Mouse (Mus musculus): ENCODE data around the gene Olfr1427.
"Not testable (repeated sequence)": the region's sequence is repeated elsewhere in the genome, so short reads cannot be mapped to it uniquely, and the experiment has no call there.

Olfr1427 gene

DNA sequence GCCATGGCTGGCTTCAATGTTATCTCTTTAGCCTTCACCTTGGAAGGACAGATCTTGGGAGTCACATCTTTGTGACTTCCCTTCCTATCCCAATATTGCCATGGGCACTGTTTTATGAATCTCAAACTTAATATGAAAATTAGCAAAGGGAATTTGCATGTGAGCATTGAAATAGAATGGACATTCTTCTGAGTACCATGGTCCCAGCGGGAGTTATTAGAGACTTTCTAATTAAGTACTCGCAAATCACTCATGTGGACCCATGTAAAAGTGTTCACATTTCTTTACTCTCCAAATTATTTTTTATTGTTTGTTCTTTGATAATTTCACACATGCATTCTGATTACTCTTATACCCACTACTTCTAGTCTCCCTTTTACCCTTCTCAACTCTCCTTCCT lies at the start of gene Olfr1427:
Gene Olfr1427, minus strand, starts transcription at position 101 of the 400 bp plus-strand sequence.
- no peak for DNase-seq

DNA sequence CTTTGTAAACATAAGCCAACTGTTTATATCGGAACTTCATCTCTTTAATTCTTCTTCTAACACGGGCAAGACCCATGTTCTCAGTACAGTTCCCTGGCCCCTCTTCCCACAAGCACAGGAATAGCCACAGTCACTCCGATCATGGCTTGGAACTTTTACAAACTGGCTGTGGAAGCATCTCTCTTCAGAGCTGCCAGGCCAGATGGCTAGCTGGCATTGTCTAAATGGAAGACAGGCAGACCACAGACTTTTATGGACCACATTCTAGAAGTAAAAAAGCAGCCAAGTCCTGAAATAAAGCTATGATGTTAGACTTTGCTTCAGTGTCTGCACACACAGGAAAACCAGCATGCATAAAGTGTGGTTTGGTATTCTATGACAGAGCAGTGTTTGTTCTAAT lies 42.3 kb upstream of the Olfr1427 start:
- DNase-seq, result no peak

DNA sequence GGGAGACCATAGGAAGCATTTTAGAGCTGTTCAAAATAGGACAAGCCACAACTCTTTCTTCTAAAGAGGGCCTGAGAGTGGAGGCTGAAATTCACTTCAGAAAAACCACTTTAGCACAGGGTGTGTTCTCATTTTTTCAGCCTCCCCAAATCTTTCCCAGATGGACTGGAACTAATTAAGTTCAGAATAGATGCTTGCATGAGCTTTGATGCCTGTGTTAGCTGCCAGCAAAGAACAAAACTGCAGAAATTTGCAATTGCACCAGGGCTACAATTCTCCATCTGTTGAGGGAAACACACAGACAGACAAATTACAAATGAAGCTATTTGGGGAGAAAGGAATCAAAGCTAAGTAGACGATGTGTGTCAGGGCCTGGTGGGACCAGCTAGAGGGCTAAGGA lies 40.2 kb upstream of the Olfr1427 start:
- DNase-seq, result peak; percentile 11

DNA sequence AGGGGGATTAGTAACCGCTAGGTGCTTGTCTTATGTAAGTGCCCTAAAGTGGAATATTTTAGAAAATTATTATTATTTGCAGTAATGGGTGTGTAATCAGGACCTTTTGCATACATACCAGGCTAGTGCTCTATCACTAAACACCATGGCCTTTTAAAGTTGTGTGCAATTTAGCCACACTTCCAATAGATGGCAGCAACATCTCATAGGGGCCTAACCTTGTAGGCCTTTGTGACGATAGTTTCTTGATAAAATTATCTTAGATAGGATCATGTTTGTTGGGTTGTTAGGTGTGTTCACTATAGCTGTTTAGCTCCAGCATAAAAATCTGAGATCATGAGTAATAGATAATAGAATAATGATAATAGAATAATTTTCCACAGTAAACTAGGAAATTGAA lies 31.2 kb upstream of the Olfr1427 start:
- peak; percentile 44 for DNase-seq

DNA sequence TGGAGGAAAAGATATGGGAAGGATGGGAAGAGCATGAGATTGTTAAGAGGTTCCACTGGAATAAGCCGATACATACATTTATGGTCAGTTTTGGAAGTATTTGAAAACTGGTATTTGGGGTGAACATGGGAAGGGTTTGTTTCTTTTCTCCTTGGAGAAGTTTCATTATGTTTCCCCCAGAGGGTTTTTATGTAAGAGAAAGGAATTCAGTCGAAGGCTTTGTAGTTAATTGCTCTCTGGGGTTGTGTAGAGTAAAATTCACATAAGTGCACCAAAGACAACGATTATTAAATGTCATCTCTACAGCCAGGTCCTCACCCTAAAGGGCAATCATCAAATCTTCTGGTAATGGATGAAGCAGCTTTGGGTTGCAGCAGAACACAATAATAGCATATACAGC lies 20.0 kb upstream of the Olfr1427 start, which contains the start of gene Olfr76:
Gene Olfr76, minus strand, starts transcription at position 101 of the 400 bp plus-strand sequence.
- no peak for DNase-seq

DNA sequence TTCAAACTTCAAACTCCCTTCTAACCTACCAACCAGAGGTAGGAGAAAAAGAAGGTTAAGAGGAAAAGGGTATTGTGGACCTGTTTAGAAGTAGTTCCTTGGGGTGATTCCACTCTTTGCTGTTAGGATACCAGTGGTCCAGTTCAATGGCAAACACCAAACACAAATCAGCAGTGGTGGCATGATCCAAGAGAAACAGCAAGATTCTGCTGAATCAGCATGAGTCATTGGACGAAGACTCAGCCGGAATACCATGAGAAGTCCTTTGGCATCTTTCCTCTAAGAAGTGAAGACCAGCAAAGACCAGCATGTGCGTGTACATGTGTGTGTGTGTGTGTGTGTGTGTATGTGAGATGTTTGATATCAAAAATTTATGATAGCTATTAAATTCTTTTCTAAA lies 13.3 kb upstream of the Olfr1427 start:
- DNase-seq, result no peak

DNA sequence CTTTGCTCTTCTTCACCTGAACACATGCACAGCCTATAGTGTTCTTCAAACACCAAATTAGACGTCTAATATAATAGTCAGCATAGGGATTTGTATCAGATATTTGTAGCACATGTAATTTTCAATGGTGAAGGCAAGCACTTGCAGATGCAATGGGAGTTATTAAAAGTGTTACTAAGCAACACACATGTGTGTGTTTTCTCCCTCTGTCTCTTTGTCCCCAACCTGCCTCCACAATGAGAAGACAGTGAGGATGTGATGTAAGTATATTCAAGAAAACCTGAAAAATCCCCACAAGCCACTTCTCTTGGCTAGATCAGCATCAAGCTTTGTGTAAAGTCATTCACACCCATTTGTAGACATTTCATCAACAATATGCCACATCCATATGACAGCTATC lies 12.7 kb upstream of the Olfr1427 start, which contains the start of gene Olfr1428:
Gene Olfr1428, minus strand, starts transcription at position 101 of the 400 bp plus-strand sequence.
- DNase-seq, result no peak

DNA sequence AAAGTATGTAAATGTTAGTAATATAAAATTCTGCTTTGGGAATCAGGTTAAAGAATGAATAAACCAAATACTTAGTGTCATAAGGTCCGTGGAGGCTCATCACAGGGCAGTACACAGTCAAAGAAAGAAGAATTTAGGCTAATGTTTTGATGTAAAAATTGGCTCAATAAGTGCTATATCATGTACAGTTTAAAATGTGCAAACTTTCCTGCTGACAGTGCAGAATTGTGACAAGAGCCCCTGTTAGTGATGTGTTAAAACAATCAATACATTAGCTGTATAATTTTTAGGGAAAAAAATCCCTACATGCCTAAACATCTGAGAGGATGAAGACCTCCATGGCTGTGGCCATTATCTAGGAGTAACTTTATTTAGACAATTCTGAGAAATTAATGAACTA lies 10.7 kb upstream of the Olfr1427 start:
- DNase-seq, result no peak

DNA sequence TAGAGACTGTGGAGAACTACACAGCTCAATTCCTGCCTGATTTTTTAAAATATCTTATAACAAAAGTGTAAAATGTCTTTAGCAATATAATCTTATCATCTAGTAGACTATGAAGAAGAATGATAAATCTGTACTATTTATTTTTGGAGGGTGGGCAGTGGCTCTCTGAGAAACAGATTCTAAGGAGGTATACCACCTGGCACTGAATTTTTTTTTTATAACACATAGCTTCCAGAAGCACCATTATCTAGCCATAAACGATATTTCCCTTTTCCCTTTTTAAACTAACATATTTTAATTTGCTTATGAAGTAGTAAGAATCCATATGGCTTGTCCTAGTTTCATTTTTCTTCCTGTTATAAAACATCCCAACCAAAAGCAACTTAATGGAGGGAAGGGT lies 1.4 kb upstream of the Olfr1427 start:
- no peak for DNase-seq

DNA sequence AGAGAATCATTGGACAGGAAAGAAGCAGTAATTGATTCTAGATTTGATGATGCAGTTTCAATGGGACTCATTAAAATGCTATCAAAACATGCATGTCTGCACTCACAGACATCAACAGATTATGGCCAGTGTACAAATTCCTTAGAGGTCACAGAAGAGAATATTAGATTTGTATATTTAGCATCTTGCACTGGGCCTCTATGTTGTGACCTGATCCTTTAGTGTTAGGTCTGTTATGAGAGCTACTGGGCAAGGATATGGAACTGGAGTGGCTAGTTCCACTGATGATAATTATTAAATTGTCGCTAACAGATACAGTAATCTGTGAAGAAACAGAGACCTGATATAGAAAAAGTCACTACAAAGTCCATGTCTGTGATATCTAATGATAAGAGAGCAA lies 11.2 kb downstream of the Olfr1427 start, which contains the start of gene Olfr1426:
Gene Olfr1426, minus strand, starts transcription at position 101 of the 400 bp plus-strand sequence.
- DNase-seq, result no peak

DNA sequence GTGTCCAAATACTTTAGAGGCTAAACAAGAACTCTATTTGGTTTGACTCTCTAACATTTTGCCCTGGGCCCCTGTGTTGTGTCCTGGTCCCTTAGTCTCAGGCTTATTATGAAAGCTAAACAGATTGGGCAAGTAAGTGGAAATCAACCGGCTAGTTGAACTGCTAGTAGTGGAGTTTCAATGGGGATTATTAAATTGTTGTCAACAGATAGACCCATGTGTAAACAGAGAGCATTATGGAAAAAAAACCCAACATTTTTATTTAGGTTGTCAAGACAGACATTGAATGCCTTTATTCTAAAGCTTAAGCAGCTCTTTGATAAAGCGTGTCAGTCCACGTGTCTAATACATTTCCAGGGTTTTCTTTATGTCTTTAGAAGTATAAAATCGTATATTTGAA lies 25.5 kb downstream of the Olfr1427 start, which contains the start of gene Olfr1425:
Gene Olfr1425, minus strand, starts transcription at position 101 of the 400 bp plus-strand sequence.
- DNase-seq, result not testable (repeated sequence)

DNA sequence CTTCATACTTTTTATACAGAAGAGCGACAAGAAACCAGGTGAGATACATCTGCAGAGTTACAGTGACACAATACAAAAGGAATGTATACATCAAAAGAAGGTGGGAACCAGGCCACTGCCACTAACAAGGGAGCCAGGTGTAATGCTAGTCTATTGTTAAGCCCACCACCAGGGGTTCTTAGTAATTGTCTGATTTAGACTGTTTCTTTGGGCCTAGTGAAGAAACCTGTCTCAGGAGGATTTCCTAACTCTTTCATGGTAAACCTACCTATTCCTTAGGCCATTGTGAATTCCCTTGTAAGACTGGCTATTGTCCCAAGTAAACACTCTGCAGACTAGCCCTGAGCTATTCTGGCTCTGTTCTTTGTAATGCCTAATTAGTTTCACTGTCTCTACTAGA lies 33.6 kb downstream of the Olfr1427 start:
- DNase-seq, result not testable (repeated sequence)

DNA sequence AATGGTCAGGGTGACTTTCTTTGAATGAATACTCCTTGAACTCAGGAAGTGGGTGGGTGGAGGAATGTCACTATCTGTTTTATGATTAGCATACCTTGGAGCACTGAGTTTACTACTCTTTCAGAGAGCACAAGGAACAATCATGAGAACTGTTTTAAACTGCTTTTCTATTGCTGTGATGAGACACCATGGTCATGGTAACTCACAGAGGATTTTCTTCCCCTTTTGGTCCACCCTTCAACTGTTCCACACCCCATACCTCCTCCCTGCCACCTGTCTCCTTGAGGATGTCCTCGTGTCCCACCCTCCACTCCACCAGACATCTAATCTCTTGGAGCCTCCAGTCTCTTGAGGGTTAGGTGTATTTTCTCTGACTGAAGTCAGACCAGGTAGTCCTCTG lies 35.3 kb downstream of the Olfr1427 start:
- not testable (repeated sequence) for DNase-seq

DNA sequence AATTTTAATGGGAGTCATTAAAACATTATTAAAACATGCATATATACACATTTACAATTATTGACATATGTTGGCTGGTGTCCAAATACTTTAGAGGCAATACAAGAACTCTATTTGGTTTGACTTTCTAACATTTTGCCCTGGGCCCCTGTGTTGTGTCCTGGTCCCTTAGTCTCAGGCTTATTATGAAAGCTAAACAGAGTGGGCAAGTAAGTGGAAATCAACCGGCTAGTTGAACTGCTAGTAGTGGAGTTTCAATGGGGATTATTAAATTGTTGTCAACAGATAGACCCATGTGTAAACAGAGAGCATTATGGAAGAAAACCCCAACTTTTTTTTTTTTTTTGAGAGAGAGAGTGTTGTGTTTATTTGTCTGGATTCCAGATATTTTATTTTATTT lies 40.6 kb downstream of the Olfr1427 start, which contains the start of gene Olfr1424:
Gene Olfr1424, minus strand, starts transcription at position 101 of the 400 bp plus-strand sequence.
- not testable (repeated sequence) for DNase-seq
